Mouse (Mus musculus): ENCODE measurements around the gene Awat1.

The Awat1 gene

GRCm38 (mm10) chrX:100571951-100572350 lies at the start of gene Awat1:
Gene Awat1, plus strand, starts transcription at chrX:100572251.
- no peak for DNase-seq

GRCm38 (mm10) chrX:100524471-100524870 lies 47.6 kb upstream of the Awat1 start, which contains the start of gene Dgat2l6:
Gene Dgat2l6, plus strand, starts transcription at chrX:100524838.
- DNase-seq: no peak

- no peak for DNase-seq
Measured at GRCm38 (mm10) chrX:100556026-100556425, 16.0 kb upstream of the Awat1 start.

- no peak for DNase-seq
Measured at GRCm38 (mm10) chrX:100565696-100566095, 6.4 kb upstream of the Awat1 start.

- no peak for DNase-seq
Measured at GRCm38 (mm10) chrX:100594791-100595190, 22.7 kb downstream of the Awat1 start, which contains the start of gene P2ry4. Gene P2ry4, minus strand, starts transcription at chrX:100594869.

GRCm38 (mm10) chrX:100597439-100597838 lies 25.4 kb downstream of the Awat1 start:
- DNase-seq: no peak

- no peak for DNase-seq
Measured at GRCm38 (mm10) chrX:100599755-100600154, 27.7 kb downstream of the Awat1 start.

GRCm38 (mm10) chrX:100605314-100605713 lies 33.3 kb downstream of the Awat1 start, which contains the start of gene Arr3:
Gene Arr3, plus strand, starts transcription at chrX:100605497.
- no peak for DNase-seq

GRCm38 (mm10) chrX:100618488-100618887 lies 46.4 kb downstream of the Awat1 start:
- no peak for DNase-seq

- no peak for DNase-seq
Measured at GRCm38 (mm10) chrX:100621366-100621765, 49.3 kb downstream of the Awat1 start.

GRCm38 (mm10) chrX:100624242-100624641 lies 52.2 kb downstream of the Awat1 start:
- DNase-seq: no peak

- no peak for DNase-seq
Measured at GRCm38 (mm10) chrX:100625146-100625545, 53.1 kb downstream of the Awat1 start.

GRCm38 (mm10) chrX:100625546-100625801 lies 53.4 kb downstream of the Awat1 start, which contains the start of gene Kif4:
Gene Kif4, plus strand, starts transcription at chrX:100625737.
- no peak for DNase-seq

- peak; percentile 99 for DNase-seq
Measured at GRCm38 (mm10) chrX:100625802-100626793, 54.0 kb downstream of the Awat1 start, which contains the start of gene Pdzd11. Gene Pdzd11, minus strand, starts transcription at chrX:100626568.

All from heart, adult 11 months (tissue).